Mouse (Mus musculus): ENCODE measurements around the gene Rpl27.

GRCm38 (mm10) chr11:101395110-101395509 is 47.0 kb upstream of the Rpl27 start:
- TF ChIP-seq POLR2A (IDR thresholded peaks at IDR 0.05; ENCODE audit: low read depth, low read length) (no peak), CTCF (IDR thresholded peaks at IDR 0.05; ENCODE audit: borderline replicate concordance, insufficient read depth, low read length) (peak; percentile 95)

Data from embryonic fibroblast, embryonic 13.5 days (primary cell).